Mouse (Mus musculus) adrenal gland, postnatal 36 days (tissue): ENCODE data around the gene Tubb3. TPM values are rescaled to one million over a fixed set of nuclear protein-coding genes. Genes with fewer than 3 reads are reported as not detected.

ENCODE experiments used
- DNase-seq, 2 experiments: peaks; one replicate each; pipeline ENCODE4 v3.0.0; 2021; ENCODE audit warnings: mixed read lengths in 1 of 2
- long read RNA-seq, 2 experiments: library from polyadenylated mRNA; stranded (forward); transcript quantifications; one replicate each; pipeline ENCODE4 v2.0.0; 2021; ENCODE audit warnings: borderline sequencing depth in 2 of 2
- total RNA-seq, 2 experiments: library from RNA; stranded (reverse); gene quantifications; 2 replicates each; pipeline ENCODE4 v1.2.3; 2021

Gene Tubb3
- 1 to 10 TPM; 4.5 to 4.7 TPM for total RNA-seq
- long read RNA-seq, experiment 1, transcript Tubb3-201 (4 exons, 1,868 nt): major isoform, 7 of 8 reads
- long read RNA-seq, experiment 1, partial matches to known transcripts: 0 of 8 reads
- long read RNA-seq, experiment 1, other reads (novel, unspliced or antisense): 1 of 8 reads
- long read RNA-seq, experiment 2, transcript Tubb3-201 (4 exons, 1,868 nt): major isoform, 7 of 8 reads
- long read RNA-seq, experiment 2, partial matches to known transcripts: 0 of 8 reads
- long read RNA-seq, experiment 2, other reads (novel, unspliced or antisense): 1 of 8 reads

DNA sequence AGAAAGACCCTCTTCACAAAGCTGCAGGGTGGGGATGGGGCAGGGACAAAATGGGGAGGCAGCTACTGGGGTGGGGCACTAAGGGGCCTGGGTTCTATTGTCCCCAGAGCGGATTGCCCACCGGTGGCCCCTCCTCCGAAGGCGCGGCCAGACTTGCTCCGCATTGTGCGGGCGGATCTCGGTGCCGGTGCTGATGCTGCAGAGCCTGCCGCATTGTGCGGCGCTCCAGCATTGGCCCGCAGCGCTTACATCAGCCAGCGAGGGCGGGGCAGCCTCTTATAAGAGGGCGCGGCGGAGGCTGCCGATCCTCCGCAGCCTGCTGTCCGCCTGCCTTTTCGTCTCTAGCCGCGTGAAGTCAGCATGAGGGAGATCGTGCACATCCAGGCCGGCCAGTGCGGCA lies at the start of gene Tubb3:
Gene Tubb3, plus strand, starts transcription at position 179 of the 400 bp plus-strand sequence.
- peak; percentile 64 to 73 for DNase-seq

- DNase-seq: peak; percentile 96 to 97
These were observed 37.6 kb upstream of the Tubb3 start, which contains the start of gene Tcf25 for GRCm38 (mm10) chr8:123373403-123374238. Gene Tcf25 (plus strand): TSS chr8:123373753.

DNA sequence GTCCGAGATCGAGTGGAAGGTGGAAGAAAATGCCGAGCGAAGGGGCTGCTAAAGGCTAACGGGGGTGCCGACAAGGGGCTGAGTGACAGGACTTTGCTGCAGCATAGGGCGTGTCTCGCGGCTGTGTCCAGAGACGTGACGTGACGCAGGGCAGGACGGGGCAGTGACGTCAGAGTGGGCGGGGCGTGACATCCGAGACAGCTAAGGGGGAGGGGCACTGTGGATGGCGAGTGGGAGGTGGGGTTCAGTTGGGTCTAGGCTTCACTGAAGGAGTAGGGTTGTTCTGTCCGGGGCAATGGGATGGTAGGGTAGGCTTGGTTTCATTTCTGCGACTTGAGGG lies 37.0 kb upstream of the Tubb3 start:
- DNase-seq: peak; percentile 96 to 97

- DNase-seq: no peak
These were observed 35.5 kb upstream of the Tubb3 start for GRCm38 (mm10) chr8:123375701-123376100.

GRCm38 (mm10) chr8:123376106-123376505 lies 35.1 kb upstream of the Tubb3 start:
- DNase-seq: no peak

GRCm38 (mm10) chr8:123381711-123382110 lies 29.5 kb upstream of the Tubb3 start:
- no peak for DNase-seq

DNA sequence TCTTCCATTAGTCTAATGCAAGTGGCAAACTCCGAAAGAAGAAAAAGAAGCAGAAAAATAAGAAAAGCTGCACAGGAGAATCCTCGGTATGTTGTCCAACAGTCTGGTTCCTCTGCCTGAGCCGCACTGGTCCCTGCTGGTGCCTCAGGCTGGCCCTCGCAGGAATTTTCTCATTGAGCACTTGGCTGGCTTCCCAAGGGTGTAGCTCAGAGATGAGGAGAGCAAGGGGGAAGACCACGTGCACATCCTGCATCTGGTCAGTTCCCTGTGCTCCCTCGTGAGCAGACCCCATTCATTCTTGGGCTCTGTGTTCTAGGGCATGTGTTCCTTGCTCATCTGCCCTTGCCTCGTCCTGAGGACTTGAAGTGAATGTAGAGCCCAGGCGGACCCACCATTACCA lies 28.7 kb upstream of the Tubb3 start:
- no peak for DNase-seq

- DNase-seq: peak; percentile 48 to 54
These were observed 26.2 kb upstream of the Tubb3 start for GRCm38 (mm10) chr8:123384883-123385540.

DNA sequence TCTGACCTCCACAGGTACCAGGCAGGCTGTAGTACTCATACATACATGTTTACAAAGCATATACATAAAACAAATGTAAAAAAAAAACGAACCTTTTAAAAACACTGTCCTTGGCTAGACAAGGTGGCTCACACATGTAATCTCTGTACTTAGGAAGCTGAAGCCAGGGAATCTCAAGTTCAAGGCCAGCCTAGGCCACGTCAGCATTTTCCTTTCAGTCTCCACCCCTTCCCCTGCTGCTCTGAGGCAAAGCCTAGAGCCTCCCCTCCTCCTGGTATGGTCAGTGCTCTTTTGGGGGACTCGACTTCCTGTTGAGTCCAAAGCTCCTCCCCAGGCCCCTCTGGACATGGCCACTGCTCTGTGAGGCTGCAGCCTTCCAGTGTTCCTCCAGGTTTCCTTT lies 24.2 kb upstream of the Tubb3 start:
- peak; percentile 55 to 65 for DNase-seq

DNA sequence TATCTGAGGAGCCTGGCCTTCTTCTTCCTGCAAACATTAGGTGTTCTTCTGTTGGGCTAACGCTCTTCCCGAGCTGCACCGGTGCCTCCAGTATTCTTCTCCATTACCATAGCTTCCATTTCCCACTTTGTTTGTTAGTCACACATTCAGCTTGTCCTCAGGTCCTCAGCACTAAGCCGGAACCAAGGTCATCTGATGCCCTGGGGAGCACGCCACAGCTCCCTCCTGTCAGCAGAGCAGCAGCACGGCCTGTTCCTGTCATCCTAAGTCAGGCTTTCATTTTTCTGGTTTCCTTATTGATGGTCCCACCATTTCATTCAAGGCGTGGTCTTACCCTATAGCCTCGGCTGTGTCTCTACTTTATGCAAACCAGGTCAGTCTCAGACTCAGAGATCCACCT lies 23.4 kb upstream of the Tubb3 start:
- DNase-seq: peak in 1 of 2 experiments; percentile 62

DNA sequence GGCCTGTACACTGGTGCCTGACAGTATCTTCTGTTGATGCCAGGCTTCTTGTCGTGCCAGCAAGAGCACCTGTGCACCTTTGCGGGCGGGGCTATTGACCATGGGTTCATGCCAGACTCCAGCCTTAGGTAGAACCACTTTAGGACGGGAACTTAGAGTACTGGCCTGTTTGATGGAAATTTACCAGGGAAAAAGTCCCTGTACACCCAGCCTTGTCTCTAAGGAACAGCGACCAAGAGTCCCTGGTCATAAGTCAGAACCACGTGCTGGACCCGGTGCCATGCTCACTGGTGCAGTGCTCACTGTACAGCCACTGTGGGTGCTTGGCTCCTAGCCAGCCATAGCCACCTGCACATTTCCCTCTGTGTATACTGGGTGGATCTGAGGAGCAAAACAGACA lies 22.2 kb upstream of the Tubb3 start:
- no peak for DNase-seq

DNA sequence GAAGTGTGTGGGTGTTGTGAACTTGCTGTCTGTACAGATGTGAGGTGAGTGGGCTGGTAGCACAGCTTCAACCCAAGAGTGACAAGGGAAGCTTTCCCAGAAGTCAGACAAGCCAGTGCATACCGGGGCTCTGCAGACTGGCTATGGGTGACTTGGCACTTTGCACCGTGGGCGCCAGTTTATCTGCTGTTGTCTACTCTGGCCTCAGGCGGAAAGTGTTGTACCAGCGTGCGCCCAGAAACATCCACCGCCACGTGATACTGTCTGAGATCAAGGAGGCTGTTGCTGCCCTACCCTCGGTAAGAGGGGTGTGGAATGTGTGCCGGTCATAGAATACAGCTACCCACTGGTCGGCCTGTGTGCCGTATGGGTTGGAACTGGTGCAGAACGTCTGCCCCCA lies 12.9 kb upstream of the Tubb3 start:
- no peak for DNase-seq

DNA sequence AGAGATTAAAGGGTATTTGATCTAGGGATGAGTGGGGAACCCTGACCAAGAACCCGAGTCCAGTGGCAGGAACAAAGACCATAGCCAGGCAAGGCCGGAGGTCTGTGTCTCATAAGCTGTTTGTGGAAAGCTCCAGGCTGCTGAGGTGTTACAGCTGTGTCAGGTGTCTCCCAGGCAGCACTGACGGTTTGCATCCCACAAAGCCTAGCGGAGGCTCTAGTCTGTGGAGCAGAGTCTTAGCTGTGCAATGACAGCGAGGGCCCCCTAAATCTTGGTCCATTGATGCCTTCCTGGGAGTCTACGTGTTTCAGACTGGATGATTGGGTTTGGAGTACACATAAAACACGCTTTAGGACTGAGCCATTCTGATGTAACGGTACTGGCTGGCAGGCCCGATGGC lies 9.3 kb upstream of the Tubb3 start:
- DNase-seq: no peak

DNA sequence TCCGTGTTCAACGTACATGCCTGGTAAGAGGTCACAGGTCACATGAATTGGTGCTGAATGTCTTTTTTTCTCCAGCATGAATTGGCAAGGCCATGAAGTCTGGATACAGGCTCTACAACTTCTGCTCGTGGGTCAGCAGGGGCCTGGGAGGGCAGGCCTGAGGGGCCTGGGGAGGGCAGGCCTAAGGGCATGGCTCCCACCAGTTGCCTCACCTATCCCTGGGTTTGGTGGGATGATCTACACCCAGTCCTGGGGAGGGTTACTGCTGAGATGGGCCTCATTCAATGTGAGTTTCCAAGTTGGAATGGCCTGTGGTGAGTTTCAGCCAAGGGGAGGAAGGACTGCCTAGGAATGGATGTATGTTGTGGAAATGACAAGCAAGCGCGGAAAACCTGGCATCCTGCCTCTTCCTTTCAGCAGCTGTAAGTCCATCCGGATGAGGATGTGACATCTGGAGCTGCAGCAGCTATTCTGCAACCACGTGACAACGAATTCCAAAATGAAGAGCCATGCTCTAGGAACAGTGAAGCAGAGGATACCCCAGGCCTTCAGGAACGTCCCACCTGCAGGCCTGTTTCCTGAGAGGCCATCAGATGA lies 8.4 kb upstream of the Tubb3 start:
- DNase-seq: no peak

DNA sequence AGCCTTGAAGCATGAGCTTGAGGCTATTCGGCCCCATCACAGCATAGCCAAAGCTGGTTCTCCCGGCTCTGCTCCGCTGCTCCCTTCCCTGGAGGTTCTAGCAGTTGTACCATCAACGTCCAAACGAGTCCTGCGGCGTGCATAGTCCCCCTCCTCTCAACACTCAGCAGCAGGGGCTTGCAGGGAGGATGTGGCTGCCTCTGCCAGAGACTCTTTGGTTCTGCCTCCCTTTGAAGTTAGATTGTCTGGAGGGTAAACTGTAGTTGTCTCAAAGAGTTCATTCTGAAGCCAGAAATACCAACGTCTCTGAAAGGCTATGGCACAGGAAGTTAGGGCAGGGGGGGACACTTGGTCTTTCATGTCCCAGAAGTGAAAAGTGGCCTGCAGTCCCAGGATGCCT lies 6.7 kb upstream of the Tubb3 start:
- DNase-seq: no peak

GRCm38 (mm10) chr8:123406786-123407185 lies 4.4 kb upstream of the Tubb3 start, which contains the start of gene Mc1r:
Gene Mc1r (plus strand): TSS chr8:123407107.
- peak; percentile 68 to 80 for DNase-seq

DNA sequence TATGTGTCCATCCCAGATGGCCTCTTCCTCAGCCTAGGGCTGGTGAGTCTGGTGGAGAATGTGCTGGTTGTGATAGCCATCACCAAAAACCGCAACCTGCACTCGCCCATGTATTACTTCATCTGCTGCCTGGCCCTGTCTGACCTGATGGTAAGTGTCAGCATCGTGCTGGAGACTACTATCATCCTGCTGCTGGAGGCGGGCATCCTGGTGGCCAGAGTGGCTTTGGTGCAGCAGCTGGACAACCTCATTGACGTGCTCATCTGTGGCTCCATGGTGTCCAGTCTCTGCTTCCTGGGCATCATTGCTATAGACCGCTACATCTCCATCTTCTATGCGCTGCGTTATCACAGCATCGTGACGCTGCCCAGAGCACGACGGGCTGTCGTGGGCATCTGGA lies 3.6 kb upstream of the Tubb3 start:
- no peak for DNase-seq

- peak; percentile 80 to 81 for DNase-seq
These were observed 2.4 kb upstream of the Tubb3 start for GRCm38 (mm10) chr8:123408586-123409544.

DNA sequence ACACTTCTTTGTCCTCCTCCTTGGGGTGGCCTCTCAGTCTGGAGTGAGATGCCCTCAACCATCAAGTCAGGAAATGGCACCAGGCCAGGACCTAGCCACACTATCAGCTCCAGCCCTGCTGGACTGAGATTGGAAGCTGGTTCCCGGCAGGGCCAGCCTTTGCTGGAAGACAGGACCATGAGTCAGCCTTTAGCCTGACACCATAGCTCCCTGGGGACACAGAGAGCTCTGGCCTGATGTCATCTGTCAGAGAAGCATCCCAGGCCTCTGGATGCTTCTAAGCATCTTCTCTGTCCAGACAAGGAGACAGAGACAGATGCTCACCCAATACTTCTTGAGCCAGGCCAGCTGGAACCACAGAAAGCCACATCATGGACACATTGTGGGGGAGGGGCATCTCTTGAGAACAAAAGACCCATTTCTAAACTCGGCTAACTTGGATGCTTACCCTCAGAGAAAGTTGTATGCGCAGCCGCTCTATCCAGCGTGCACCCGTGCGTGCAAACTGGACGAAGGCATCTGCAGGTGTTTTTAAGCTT lies 1.1 kb upstream of the Tubb3 start:
- peak; percentile 67 to 74 for DNase-seq

DNA sequence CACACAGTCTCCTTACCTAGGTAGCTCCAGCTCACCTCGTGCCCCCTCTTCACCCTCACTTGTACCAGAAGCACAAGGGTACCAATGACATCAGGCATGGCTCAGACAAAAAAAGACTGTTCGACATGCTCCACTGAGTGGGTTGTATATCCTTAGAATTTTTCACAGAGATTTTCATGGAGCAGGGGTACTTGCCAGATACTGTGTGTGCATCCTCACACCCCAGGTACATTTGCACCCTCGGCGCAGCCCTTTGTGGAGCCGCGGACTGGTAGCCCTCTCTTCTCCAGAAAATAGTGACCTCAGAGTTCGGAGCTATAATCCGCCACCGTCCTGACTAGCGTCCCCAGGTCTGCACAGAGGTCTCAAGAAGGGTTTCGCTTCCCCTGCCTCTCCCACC lies 436 bp upstream of the Tubb3 start:
- DNase-seq: no peak

GRCm38 (mm10) chr8:123411781-123412327 lies 630 bp downstream of the Tubb3 start:
- DNase-seq: no peak
